In the genomic region with DNA sequence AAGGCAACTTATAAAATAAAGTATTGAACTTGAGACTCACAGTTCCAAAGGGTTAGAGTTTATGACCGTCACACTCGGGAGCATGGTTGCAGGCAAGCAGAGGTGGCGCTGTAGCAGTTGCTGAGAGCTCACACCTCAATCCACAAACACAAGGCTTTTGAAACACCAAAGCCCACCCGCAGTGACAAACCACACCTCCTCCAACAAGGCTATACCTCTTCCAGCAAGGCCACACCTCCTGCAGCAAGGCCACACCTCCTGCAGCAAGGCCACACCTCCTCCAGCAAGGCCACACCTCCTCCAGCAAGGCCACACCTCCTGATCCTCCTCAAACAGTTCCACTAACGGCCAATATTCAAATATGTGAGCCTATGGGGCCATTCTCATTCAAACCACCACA, we compare ENCODE assay signal across 23 mouse cellular contexts. TPM values are rescaled to one million over a fixed set of nuclear protein-coding genes. Genes with fewer than 3 reads are reported as not detected.
DNase-seq lines count a peak whose midpoint lies in the region; ATAC-seq lines count a peak whose summit lies in the region.
"Had no signal": no experiment of that assay in that cellular context is flagged by ENCODE, and none has a peak within 500 bp of the region (broad histone marks: within the 10 kb centered on the region; RNA-seq: fewer than 3 reads in every experiment).

No protein-coding gene starts in this region.

- WGBS in midbrain, embryonic 10.5 days = 90% methylated on average over 5 of the region's 5 CpGs

- H3K4me1 ChIP-seq in midbrain, embryonic 10.5 days = peaks cover 13% of the 10 kb centered on the region
- H3K4me1 ChIP-seq: embryonic facial prominence, embryonic 15.5 days had no signal

- ATAC-seq in CD4-positive, CD25-positive, alpha-beta regulatory T cell, adult 4 months = no peak
- ATAC-seq: forebrain, embryonic 14.5 days; forebrain, embryonic 16.5 days had no signal

- DNase-seq in ES-CJ7 (ENCODE audit: low read depth, low spot score) (peak; percentile 54), R1 (ENCODE audit: low read depth, low spot score) (peak; percentile 73)
- no peak for DNase-seq in layer of hippocampus, adult 9-11 months
- no peak for DNase-seq in midbrain, embryonic 10.5 days (ENCODE audit: low spot score)
- DNase-seq: adrenal gland, adult 2 months; adrenal gland, postnatal 10 days; adrenal gland, postnatal 25 days; cerebellum, adult 11 months; cerebellum, adult 18-20 months; cerebellum, adult 8-10 months; cerebellum, adult 9-11 months; cerebellum, postnatal 14 days; cerebellum, postnatal 36 days; embryo, embryonic 11 days had no signal

- no peak overlapping the region for H3K4me3 ChIP-seq in midbrain, embryonic 10.5 days
- H3K4me3 ChIP-seq: embryonic facial prominence, embryonic 13.5 days; embryonic facial prominence, embryonic 15.5 days; erythroblast, embryonic 14.5 days; forebrain, embryonic 10.5 days; forebrain, embryonic 12.5 days had no signal

- H3K27ac ChIP-seq in midbrain, embryonic 10.5 days (replicated peaks) = no peak overlapping the region
- H3K27ac ChIP-seq: embryonic facial prominence, embryonic 13.5 days; embryonic facial prominence, embryonic 15.5 days; forebrain, embryonic 10.5 days; forebrain, embryonic 12.5 days had no signal

- no peaks in the 10 kb centered on the region for H3K36me3 ChIP-seq in midbrain, embryonic 10.5 days
- H3K36me3 ChIP-seq: embryonic facial prominence, embryonic 13.5 days; embryonic facial prominence, embryonic 15.5 days; forebrain, embryonic 10.5 days; forebrain, embryonic 12.5 days had no signal

- peaks cover 10% of the 10 kb centered on the region for H3K27me3 ChIP-seq in midbrain, embryonic 10.5 days (ENCODE audit: low read depth, poor library complexity, severe bottlenecking)
- H3K27me3 ChIP-seq: embryonic facial prominence, embryonic 15.5 days; forebrain, embryonic 12.5 days had no signal

- H3K9me3 ChIP-seq in midbrain, embryonic 10.5 days (replicated peaks) = 0 out of 2 replicates have a peak, but pooled peaks cover 5% of the 10 kb centered on the region
- H3K9me3 ChIP-seq: embryonic facial prominence, embryonic 13.5 days; embryonic facial prominence, embryonic 15.5 days had no signal

RNA-seq across cellular contexts. Expression of gene Htr6, which starts 30.8 kb away (rescaled TPM):
- polyA plus RNA-seq in midbrain, embryonic 10.5 days (2016; fragmentation: Nextera tagmentation; extraction: Ambion mirVana) = not detected in 2 replicates
- polyA plus RNA-seq in CD4-positive, CD25-positive, alpha-beta regulatory T cell, adult 4 months (2017; shearing (Covaris generic)) = not detected
- polyA plus RNA-seq: erythroblast, embryonic 14.5 days; G1E had no signal

RNA-seq across cellular contexts. Expression of gene Nbl1, which starts 48.2 kb away (rescaled TPM):
- 8.7 and 14.8 TPM in 2 replicates for polyA plus RNA-seq in midbrain, embryonic 10.5 days (2016; fragmentation: Nextera tagmentation; extraction: Ambion mirVana)
- polyA plus RNA-seq in CD4-positive, CD25-positive, alpha-beta regulatory T cell, adult 4 months (2017; shearing (Covaris generic)) = under 1 TPM; 0.46 to 0.78 TPM

Comparison
In these comparisons a context has a peak if more than half of its experiments do, and no peak if none do; other contexts are left out.
1. DNase-seq: peak in ES-CJ7 (single experiment) and R1 (single experiment); none in layer of hippocampus, adult 9-11 months (single experiment) and midbrain, embryonic 10.5 days (single experiment).